Comparison of ENCODE assay signal across 16 mouse cellular contexts in genomic region chr7:95992033-95992516, GRCm38 (mm10).
"Had no signal": no experiment of that assay in that cellular context is flagged by ENCODE, and none has a peak within 500 bp of the region (broad histone marks: within the 10 kb centered on the region; RNA-seq: fewer than 3 reads in every experiment).

No protein-coding gene starts in this region.

- H3K4me2 ChIP-seq: kidney, embryonic 15.5 days; liver, embryonic 13.5 days; stomach, embryonic 15.5 days had no signal

- H3K27ac ChIP-seq: kidney, embryonic 15.5 days; left cerebral cortex, adult 2 months; liver, embryonic 13.5 days; midbrain, embryonic 10.5 days; stomach, embryonic 15.5 days had no signal

- H3K9me3 ChIP-seq: kidney, embryonic 15.5 days; midbrain, embryonic 10.5 days; stomach, embryonic 15.5 days had no signal

- H3K36me3 ChIP-seq: kidney, embryonic 15.5 days; liver, embryonic 13.5 days; midbrain, embryonic 10.5 days; stomach, embryonic 15.5 days had no signal

- H3K4me3 ChIP-seq: kidney, embryonic 15.5 days; left cerebral cortex, adult 2 months; liver, embryonic 13.5 days; midbrain, embryonic 10.5 days; stomach, embryonic 15.5 days had no signal

- DNase-seq: kidney, adult 2 months; kidney, postnatal 10 days; kidney, postnatal 36 days; layer of hippocampus, postnatal 36 days; liver, embryonic 13.5 days; lung, adult 2 months; lung, postnatal 14 days; lung, postnatal 4 days; retina, postnatal 1 day; right cerebral cortex, postnatal 25 days; spleen, adult 18-20 months; thymus, postnatal 25 days had no signal

- H3K4me1 ChIP-seq: kidney, embryonic 15.5 days; liver, embryonic 13.5 days; stomach, embryonic 15.5 days had no signal

- H3K9ac ChIP-seq: kidney, embryonic 15.5 days; liver, embryonic 13.5 days; stomach, embryonic 15.5 days had no signal

- H3K27me3 ChIP-seq: liver, embryonic 13.5 days; stomach, embryonic 15.5 days had no signal
